Mouse (Mus musculus) bone marrow, adult 2 months (tissue): ENCODE results near the gene Ctsl. TPM values are rescaled to one million over a fixed set of nuclear protein-coding genes. Genes with fewer than 3 reads are reported as not detected.

Source experiments
- H3K27ac ChIP-seq: fragments of 200-500 bp; 2 replicates; pipeline ENCODE4 v1.5.1; 2012; ENCODE audit warnings: low read depth, mild to moderate bottlenecking, control low read depth, inconsistent platforms, low read length; ENCODE audit not compliant: control insufficient read depth, poor library complexity, insufficient read depth
- H3K4me1 ChIP-seq: fragments of 200-500 bp; 2 replicates; pipeline ENCODE4 v1.6.1; 2011; ENCODE audit warnings: low read length; ENCODE audit not compliant: control insufficient read depth, insufficient read depth
- H3K4me3 ChIP-seq: fragments of 200-500 bp; replicated peaks from 2 replicates; pipeline ENCODE3; 2011; ENCODE audit warnings: mild to moderate bottlenecking, low read depth, low read length, control low read depth; ENCODE audit not compliant: control insufficient read depth
- CTCF ChIP-seq: fragments of 200-500 bp; IDR thresholded peaks from 2 replicates; pipeline ENCODE4 v1.5.1; 2011; ENCODE audit warnings: low read length, control low read depth; ENCODE audit not compliant: control insufficient read depth, insufficient read depth
- POLR2A ChIP-seq: fragments of 200-500 bp; IDR thresholded peaks from 2 replicates; pipeline ENCODE4 v1.6.1; 2011; ENCODE audit warnings: low read depth, mild to moderate bottlenecking, control low read depth, low read length, borderline replicate concordance; ENCODE audit not compliant: control insufficient read depth
- WGBS: fragments of 180-500 bp; shearing (Covaris S2); methylation state at CpG from one replicate; pipeline ENCODE4 v1.1.7; 2018; 5-methylcytosine and 5-hydroxymethylcytosine counted together
- polyA plus RNA-seq: library from polyadenylated mRNA; stranded (reverse); fragments of >200 nt; gene quantifications from 2 replicates; pipeline ENCODE4 v1.2.4, GENCODE M21; 2011; ENCODE audit warnings: low replicate concordance; ENCODE audit not compliant: missing spikeins, insufficient read depth, insufficient read length

Gene Ctsl
- polyA plus RNA-seq, 1 experiment: 98.7 TPM

GRCm38 (mm10) chr13:64367615-64368014 lies 3.1 kb downstream of the Ctsl start:
- 90% methylated on average over 5 of the region's 5 CpGs for WGBS
- H3K4me1 ChIP-seq: no peaks in the 10 kb centered on the region
- no peak for TF ChIP-seq POLR2A
- TF ChIP-seq CTCF: no peak
- H3K27ac ChIP-seq: no peak overlapping the region
- no peak overlapping the region for H3K4me3 ChIP-seq

GRCm38 (mm10) chr13:64365326-64365725 lies 5.4 kb downstream of the Ctsl start:
- H3K4me3 ChIP-seq: no peak overlapping the region
- no peaks in the 10 kb centered on the region for H3K4me1 ChIP-seq
- TF ChIP-seq CTCF (no peak), POLR2A (no peak)
- no peak overlapping the region for H3K27ac ChIP-seq

- Histone ChIP-seq H3K4me1 (no peaks in the 10 kb centered on the region), H3K27ac (no peak overlapping the region), H3K4me3 (no peak overlapping the region)
- 45% methylated on average over 2 of the region's 2 CpGs for WGBS
- TF ChIP-seq CTCF (peak; percentile 47), POLR2A (no peak)
These were observed 6.4 kb downstream of the Ctsl start for GRCm38 (mm10) chr13:64364258-64364657.

- Histone ChIP-seq H3K27ac (no peak overlapping the region), H3K4me3 (no peak overlapping the region), H3K4me1 (no peaks in the 10 kb centered on the region)
- TF ChIP-seq CTCF (no peak), POLR2A (no peak)
- 78% methylated on average over 6 of the region's 6 CpGs for WGBS
These were observed 8.6 kb downstream of the Ctsl start for GRCm38 (mm10) chr13:64362139-64362538.

GRCm38 (mm10) chr13:64361020-64361419 lies 9.7 kb downstream of the Ctsl start:
- no peak overlapping the region for H3K27ac ChIP-seq
- TF ChIP-seq CTCF: no peak
- TF ChIP-seq POLR2A: no peak
- no peak overlapping the region for H3K4me3 ChIP-seq
- WGBS: 82% methylated on average over 3 of the region's 3 CpGs
- no peaks in the 10 kb centered on the region for H3K4me1 ChIP-seq

GRCm38 (mm10) chr13:64359702-64360101 lies 11.0 kb downstream of the Ctsl start:
- WGBS: 80% methylated on average over 3 of the region's 3 CpGs
- H3K4me3 ChIP-seq: no peak overlapping the region
- no peak overlapping the region for H3K27ac ChIP-seq
- TF ChIP-seq CTCF (no peak), POLR2A (no peak)
- no peaks in the 10 kb centered on the region for H3K4me1 ChIP-seq

GRCm38 (mm10) chr13:64358476-64358875 lies 12.2 kb downstream of the Ctsl start:
- no peak overlapping the region for H3K27ac ChIP-seq
- WGBS: 88% methylated on average over 1 of the region's 1 CpGs
- TF ChIP-seq POLR2A (no peak), CTCF (no peak)
- H3K4me1 ChIP-seq: no peaks in the 10 kb centered on the region
- no peak overlapping the region for H3K4me3 ChIP-seq

GRCm38 (mm10) chr13:64357389-64357788 lies 13.3 kb downstream of the Ctsl start:
- Histone ChIP-seq H3K27ac (no peak overlapping the region), H3K4me3 (no peak overlapping the region), H3K4me1 (no peaks in the 10 kb centered on the region)
- no peak for TF ChIP-seq POLR2A
- no peak for TF ChIP-seq CTCF
- WGBS: 72% methylated on average over 5 of the region's 5 CpGs

GRCm38 (mm10) chr13:64349474-64349873 lies 21.2 kb downstream of the Ctsl start:
- TF ChIP-seq CTCF: no peak
- no peak for TF ChIP-seq POLR2A

More at GRCm38 (mm10) chr13:64349474-64349873, 21.2 kb downstream of the Ctsl start:
- WGBS: 79% methylated on average over 2 of the region's 2 CpGs
- Histone ChIP-seq H3K4me3 (no peak overlapping the region), H3K4me1 (no peaks in the 10 kb centered on the region), H3K27ac (no peak overlapping the region)
